Mouse (Mus musculus): Measurements from ENCODE around the gene Ubtd1.

GRCm38 (mm10) chr19:41993484-41993883, 11.9 kb downstream of the Ubtd1 start:
- TF ChIP-seq CTCF (IDR thresholded peaks at IDR 0.05; ENCODE audit: low read depth) (no peak), EP300 (optimal IDR thresholded peaks at IDR 0.05) (no peak)
